Mouse (Mus musculus): ENCODE results near the gene Cct3.
"Not testable (repeated sequence)": the region's sequence is repeated elsewhere in the genome, so short reads cannot be mapped to it uniquely, and the experiment has no call there.

DNA sequence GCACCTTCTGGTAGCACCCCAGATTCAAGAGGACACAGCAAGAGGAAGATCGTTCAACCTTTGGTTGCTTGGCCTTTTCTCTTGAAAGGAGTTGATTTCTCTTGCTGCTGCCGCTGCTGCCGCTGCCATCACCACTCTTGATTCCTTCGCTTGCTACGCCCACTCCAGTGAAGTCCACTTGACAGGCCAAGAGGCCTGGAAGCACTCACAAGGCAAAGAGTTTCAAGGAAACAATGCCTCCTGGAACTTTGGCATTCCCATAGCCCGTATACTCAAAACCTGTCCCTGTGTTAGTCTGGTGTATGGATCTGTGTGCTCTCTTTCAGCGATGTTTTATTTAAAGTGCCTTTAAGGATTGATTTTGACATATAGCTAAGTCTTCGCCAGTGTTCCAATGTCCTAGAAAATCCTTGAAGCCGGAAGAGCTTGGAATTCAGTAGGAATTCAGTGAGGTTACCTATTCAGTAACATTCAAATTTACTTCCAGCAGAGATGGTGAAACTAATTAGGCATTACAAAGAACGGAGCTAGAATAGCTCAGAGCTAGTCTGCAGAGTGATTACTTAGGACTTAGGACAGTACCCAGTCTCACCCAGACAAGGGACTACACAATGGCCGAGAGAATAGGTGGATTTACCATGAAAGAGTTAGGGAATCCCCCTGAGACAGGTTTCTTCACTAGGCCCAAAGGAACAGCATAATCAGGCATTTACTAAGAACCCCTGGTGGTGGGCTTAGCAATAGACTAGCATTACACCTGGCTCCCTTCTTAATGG lies 15.6 kb upstream of the Cct3 start:
- not testable (repeated sequence) for TF ChIP-seq POLR2A (IDR thresholded peaks at IDR 0.05; ENCODE audit: insufficient read depth, low read length); CTCF (IDR thresholded peaks at IDR 0.05; ENCODE audit: low read depth, low read length)
